Mouse (Mus musculus): ENCODE data around the gene Prdm16. TPM values are rescaled to one million over a fixed set of nuclear protein-coding genes. Genes with fewer than 3 reads are reported as not detected.

The Prdm16 gene
- polyA plus RNA-seq, 1 experiment from 2014 or later, result 43.1 TPM

DNA sequence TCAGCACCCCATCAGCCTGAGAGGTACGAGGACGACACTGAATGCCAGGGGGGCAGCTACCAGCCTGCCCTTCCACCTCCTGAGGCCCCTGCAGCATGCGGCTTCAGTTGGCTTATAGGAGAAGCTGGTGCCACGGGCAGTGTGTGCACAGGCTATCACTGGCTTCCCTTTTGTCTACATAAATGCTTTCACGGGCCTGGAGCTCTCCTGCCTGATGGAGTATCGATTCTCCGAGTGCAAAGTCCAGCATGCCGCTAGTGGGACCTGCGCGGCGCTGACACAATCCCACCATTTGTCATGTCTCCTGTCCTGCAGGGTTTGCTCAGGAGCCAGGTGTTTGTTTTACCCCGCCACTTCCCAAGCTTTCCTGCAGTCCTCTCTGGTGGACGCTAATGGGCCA lies 44.1 kb downstream of the Prdm16 start:
- Histone ChIP-seq H3K4me1 (peaks cover 100% of the 10 kb centered on the region), H3K9me3 (no peaks in the 10 kb centered on the region), H3K4me3 (no peak overlapping the region), H3K27me3 (ENCODE audit: poor library complexity, severe bottlenecking) (peaks cover 70% of the 10 kb centered on the region), H3K36me3 (replicated peaks) (no peaks in the 10 kb centered on the region), H3K27ac (peak overlapping the region; percentile 88)
- 75% methylated on average over 13 of the region's 13 CpGs for WGBS
- no peak for DNase-seq (ENCODE audit: extremely low spot score, low spot score)

DNA sequence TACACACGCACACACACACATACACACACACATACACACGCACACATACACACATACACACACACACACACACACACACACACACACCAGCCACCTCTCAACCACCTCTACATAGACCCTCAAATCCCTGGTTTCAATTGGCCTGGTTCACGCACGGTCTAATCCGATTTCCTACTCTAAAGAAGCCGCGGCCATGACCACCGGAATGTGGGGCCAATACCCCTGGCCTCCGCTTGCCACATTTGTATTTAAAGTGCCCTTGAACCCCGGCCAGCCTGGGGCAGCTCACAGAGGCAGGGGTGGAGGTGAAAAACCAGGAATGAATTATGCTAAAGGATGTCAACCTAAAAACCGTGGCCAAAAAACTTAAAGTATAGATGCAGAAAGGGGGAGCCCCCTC lies 45.8 kb downstream of the Prdm16 start:
- Histone ChIP-seq H3K27ac (peak overlapping the region; percentile 88), H3K9me3 (no peaks in the 10 kb centered on the region), H3K4me3 (no peak overlapping the region), H3K36me3 (replicated peaks) (no peaks in the 10 kb centered on the region), H3K27me3 (ENCODE audit: poor library complexity, severe bottlenecking) (peaks cover 60% of the 10 kb centered on the region), H3K4me1 (peaks cover 100% of the 10 kb centered on the region)
- 64% methylated on average over 11 of the region's 11 CpGs for WGBS
- no peak for DNase-seq (ENCODE audit: extremely low spot score, low spot score)

DNA sequence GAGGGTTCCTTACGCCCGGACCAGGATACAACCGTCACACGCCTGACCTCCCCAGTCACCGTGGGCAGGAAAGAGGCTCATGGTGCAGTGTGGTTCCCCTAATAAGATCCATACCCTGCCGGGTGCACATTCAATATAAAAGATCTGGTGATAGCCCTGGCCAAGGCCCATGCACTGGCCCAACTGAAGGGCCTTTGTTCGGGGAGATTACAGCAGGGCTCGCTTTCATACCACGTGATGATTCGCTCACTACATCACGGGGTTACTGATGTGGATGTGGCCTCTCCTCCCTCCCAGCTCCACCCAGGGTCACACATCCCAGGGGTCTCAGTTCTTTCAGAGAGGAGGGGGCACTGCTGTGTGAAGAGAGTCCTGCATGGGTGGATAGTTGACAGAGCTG lies 50.3 kb downstream of the Prdm16 start:
- Histone ChIP-seq H3K9me3 (no peaks in the 10 kb centered on the region), H3K4me3 (no peak overlapping the region), H3K36me3 (replicated peaks) (peaks cover 12% of the 10 kb centered on the region; the same call in 1 of the 2 replicates), H3K27me3 (ENCODE audit: poor library complexity, severe bottlenecking) (peaks cover 32% of the 10 kb centered on the region), H3K4me1 (peaks cover 100% of the 10 kb centered on the region), H3K27ac (peak overlapping the region; percentile 86)
- no peak for DNase-seq (ENCODE audit: extremely low spot score, low spot score)
- WGBS, result 64% methylated on average over 11 of the region's 11 CpGs

DNA sequence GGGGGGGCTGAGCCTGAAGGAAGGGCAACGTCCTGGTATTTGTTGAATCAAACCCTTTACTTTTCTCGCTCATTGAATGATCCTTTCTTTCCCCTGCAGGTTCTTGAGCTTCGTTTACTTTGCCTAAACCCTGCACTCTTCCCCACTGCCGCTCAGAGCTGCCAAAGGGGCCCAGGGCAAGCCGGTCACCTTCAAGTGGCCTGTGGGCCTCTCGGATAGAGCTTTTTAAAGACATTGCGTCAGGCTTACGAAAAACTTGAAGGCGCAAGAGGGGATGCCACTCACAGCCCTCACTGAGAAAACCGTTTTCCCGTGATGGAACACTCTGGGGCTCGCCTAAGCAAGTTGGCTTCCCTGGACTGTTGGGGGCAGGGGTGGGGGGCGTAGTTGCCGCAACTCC lies 50.9 kb downstream of the Prdm16 start:
- Histone ChIP-seq H3K27ac (peak overlapping the region; percentile 86), H3K27me3 (ENCODE audit: poor library complexity, severe bottlenecking) (peaks cover 36% of the 10 kb centered on the region)
- whole genome bisulfite sequencing, result 51% methylated on average over 14 of the region's 14 CpGs

DNA sequence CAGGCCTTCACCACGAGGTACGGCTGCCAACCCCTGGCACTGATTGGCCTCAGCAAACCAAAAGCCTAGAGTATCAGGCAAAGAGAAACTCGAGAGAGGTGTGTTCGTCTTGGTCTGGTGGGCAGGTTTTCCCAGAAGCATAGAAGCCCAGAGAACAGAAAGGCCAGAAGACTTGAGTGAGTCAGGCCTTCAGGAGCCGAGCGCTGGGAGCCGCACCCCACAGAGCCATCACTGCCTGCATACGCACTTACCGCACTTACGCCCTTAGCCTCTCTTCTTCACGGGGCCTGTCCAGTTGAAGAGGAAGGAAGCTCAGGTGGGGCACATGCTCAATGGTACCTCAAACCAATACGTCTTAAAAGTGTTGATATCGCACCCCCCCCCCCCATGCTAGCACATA lies 53.0 kb downstream of the Prdm16 start:
- H3K9me3 ChIP-seq, result no peaks in the 10 kb centered on the region
- peaks cover 50% of the 10 kb centered on the region for H3K27me3 ChIP-seq (ENCODE audit: poor library complexity, severe bottlenecking)
- H3K4me1 ChIP-seq, result peaks cover 100% of the 10 kb centered on the region
- H3K27ac ChIP-seq, result peak overlapping the region; percentile 86
- H3K36me3 ChIP-seq (replicated peaks), result peaks cover 17% of the 10 kb centered on the region; the same call in 1 of the 2 replicates
- no peak for DNase-seq (ENCODE audit: extremely low spot score, low spot score)
- WGBS, result 87% methylated on average over 13 of the region's 13 CpGs
- H3K4me3 ChIP-seq, result no peak overlapping the region

More for the DNA sequence above, 50.9 kb downstream of the Prdm16 start:
- Histone ChIP-seq H3K4me1 (peaks cover 100% of the 10 kb centered on the region), H3K4me3 (no peak overlapping the region), H3K9me3 (no peaks in the 10 kb centered on the region), H3K36me3 (replicated peaks) (peaks cover 16% of the 10 kb centered on the region; the same call in 1 of the 2 replicates)
- DNase-seq (ENCODE audit: extremely low spot score, low spot score), result no peak

DNA sequence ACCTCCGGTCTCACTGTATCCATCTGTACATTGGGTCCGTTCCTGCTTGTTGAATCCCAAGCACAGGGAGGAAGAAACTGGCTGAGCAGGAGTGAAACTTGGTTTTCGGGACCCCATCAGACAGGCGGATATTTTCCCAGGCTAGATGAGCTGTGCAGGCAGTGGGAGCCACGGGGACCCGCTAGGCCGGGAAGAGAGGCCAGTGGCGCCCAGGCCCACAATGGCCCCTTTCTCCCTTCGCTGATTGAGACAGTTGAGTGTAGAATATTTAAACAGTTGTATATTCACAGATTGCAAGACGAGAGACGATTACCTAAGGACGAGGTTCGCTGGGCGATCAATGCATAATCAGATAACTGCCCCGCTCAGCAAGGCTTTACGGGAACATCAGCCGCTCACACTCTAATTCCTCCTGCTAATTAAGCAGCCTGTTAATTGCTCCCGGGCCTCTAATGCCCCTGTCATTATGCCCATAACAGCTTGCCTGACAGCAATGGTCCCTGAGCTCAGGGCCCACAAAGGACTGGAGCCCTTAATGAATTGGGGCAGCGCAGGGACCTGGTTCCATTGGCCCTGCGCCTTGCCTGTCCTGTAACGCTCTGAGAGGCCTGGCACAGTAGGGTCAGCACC lies 54.0 kb downstream of the Prdm16 start:
- no peak for DNase-seq (ENCODE audit: extremely low spot score, low spot score)
- no peaks in the 10 kb centered on the region for H3K9me3 ChIP-seq
- no peak overlapping the region for H3K4me3 ChIP-seq
- H3K4me1 ChIP-seq, result peaks cover 99% of the 10 kb centered on the region
- WGBS, result 60% methylated on average over 21 of the region's 21 CpGs
- H3K27me3 ChIP-seq (ENCODE audit: poor library complexity, severe bottlenecking), result peaks cover 47% of the 10 kb centered on the region
- peaks cover 17% of the 10 kb centered on the region; the same call in 1 of the 2 replicates for H3K36me3 ChIP-seq (replicated peaks)
- peak overlapping the region; percentile 86 for H3K27ac ChIP-seq

DNA sequence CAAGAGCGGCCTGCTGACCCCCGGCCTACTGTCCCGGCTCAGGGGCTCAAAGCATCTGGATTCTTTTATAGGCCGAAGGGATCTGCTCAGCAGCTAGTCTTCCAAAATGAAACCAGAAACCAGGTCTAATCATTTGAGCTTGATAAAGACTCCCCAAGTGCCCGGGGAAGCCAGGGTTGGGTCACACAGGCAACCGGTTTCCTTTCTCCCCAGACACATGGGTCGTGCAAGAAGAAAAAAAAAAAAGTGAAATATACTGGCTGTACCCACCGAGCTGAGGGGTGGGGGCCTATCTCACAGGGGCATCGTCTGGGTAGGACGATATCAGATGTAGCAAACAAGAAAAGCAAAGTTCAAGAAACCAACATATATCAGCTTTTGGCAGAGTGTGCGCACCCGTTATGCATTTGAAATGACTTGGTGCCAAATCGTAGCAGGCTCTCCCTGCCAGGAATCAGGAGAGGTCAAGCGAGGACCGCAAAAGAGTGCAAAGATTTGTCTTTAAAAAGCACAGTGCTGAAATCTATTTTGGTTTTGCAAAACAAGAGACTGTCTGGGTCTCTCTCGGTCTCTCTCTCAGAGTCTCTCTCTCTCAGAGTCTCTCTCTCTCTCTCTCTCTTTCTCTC lies 55.3 kb downstream of the Prdm16 start:
- no peak for DNase-seq (ENCODE audit: extremely low spot score, low spot score)
- H3K4me1 ChIP-seq, result peaks cover 93% of the 10 kb centered on the region
- peaks cover 55% of the 10 kb centered on the region for H3K27me3 ChIP-seq (ENCODE audit: poor library complexity, severe bottlenecking)
- H3K36me3 ChIP-seq (replicated peaks), result peaks cover 17% of the 10 kb centered on the region; the same call in 1 of the 2 replicates
- peak overlapping the region; percentile 86 for H3K27ac ChIP-seq
- H3K9me3 ChIP-seq, result no peaks in the 10 kb centered on the region
- H3K4me3 ChIP-seq, result no peak overlapping the region
- WGBS, result 76% methylated on average over 16 of the region's 16 CpGs

DNA sequence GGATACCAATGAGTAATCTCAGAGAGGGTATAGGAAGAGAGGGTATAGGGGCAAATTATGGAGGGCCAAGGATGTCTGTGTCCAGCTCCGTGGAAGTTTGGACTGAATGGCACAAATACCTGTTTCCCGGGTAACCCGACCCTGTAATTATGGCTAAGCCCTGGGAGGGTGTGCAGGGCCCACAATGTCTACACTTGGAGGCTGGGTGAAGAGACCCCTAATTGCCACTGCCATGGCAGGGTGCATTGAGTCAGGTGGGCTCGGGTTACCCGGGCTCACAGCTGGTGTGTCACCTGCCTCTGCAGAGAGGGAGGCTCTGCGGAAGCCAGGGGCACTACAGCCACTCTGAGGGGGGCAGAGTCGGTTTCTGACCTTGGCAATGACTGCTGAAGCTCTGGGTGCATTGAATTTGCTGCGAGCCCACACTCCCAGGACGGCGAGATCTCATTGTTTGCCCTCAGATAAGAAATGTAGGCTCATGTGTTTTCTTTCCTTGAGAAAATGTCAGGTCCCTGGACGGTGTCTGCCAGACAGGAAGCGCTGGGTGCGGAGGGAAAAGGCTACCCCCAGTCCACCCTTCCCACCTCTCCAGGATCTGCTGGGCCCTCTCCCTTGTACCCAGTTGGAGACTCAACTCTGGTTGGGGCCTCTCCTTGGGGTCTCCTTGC lies 62.3 kb downstream of the Prdm16 start:
- H3K36me3 ChIP-seq (replicated peaks), result peaks cover 20% of the 10 kb centered on the region; the same call in 1 of the 2 replicates
- H3K9me3 ChIP-seq, result no peaks in the 10 kb centered on the region
- peaks cover 68% of the 10 kb centered on the region for H3K27me3 ChIP-seq (ENCODE audit: poor library complexity, severe bottlenecking)
- WGBS, result 67% methylated on average over 13 of the region's 13 CpGs
- no peak overlapping the region for H3K4me3 ChIP-seq
- no peak for DNase-seq (ENCODE audit: extremely low spot score, low spot score)
- H3K27ac ChIP-seq, result peak overlapping the region; percentile 74
- H3K4me1 ChIP-seq, result peaks cover 93% of the 10 kb centered on the region

DNA sequence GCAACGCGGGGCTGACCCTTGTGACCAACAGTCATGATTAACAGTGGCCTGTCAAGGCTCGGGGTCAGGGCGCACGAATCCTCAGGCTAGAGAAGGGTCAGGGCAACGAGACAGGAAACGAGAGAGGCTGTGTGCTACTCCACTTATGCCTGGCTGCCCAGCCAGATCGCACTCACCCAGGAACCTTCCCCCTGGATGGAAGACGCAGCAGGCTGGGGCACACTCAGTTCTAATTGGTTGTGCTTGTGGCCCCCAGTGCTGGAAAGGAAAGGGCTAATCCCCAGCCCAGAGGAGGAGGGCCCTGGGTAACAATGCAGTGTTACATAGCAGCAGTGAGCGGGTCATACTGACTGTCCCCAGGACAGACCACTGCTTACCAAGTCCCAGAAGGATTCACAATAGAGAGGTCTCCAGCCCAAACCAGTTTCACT lies 66.2 kb downstream of the Prdm16 start:
- peaks cover 20% of the 10 kb centered on the region; the same call in 1 of the 2 replicates for H3K36me3 ChIP-seq (replicated peaks)
- peak overlapping the region; percentile 1; the same call in 1 of the 2 replicates for H3K4me3 ChIP-seq
- H3K4me1 ChIP-seq, result peaks cover 99% of the 10 kb centered on the region
- H3K27ac ChIP-seq, result peak overlapping the region; percentile 80
- no peaks in the 10 kb centered on the region for H3K9me3 ChIP-seq
- H3K27me3 ChIP-seq (ENCODE audit: poor library complexity, severe bottlenecking), result peaks cover 53% of the 10 kb centered on the region
- WGBS, result 5% methylated on average over 10 of the region's 10 CpGs
- DNase-seq (ENCODE audit: extremely low spot score, low spot score), result no peak

DNA sequence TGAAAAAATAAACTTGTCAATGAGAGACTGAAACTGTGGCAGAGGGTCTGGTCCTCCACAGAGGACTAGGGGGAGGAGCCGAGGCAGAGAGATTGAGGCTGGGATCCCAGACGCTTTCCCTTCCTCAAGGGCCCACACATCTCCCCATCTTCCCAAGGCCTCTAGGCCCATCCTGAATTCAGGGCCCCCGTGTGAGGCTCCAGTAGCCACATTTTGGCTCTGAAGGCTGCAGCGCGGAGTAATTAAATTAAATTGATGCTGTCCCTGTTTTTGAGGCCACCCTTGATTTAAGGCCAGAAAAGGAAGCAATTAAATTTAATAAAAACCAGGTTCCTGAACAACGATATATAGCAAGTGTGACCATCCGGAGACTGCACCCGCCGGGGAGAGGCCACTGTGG lies 66.8 kb downstream of the Prdm16 start:
- Histone ChIP-seq H3K36me3 (replicated peaks) (peaks cover 22% of the 10 kb centered on the region), H3K9me3 (no peaks in the 10 kb centered on the region), H3K4me1 (peaks cover 97% of the 10 kb centered on the region), H3K4me3 (no peak overlapping the region), H3K27ac (peak overlapping the region; percentile 80), H3K27me3 (ENCODE audit: poor library complexity, severe bottlenecking) (peaks cover 55% of the 10 kb centered on the region)
- DNase-seq (ENCODE audit: extremely low spot score, low spot score), result no peak
- 52% methylated on average over 9 of the region's 9 CpGs for WGBS

DNA sequence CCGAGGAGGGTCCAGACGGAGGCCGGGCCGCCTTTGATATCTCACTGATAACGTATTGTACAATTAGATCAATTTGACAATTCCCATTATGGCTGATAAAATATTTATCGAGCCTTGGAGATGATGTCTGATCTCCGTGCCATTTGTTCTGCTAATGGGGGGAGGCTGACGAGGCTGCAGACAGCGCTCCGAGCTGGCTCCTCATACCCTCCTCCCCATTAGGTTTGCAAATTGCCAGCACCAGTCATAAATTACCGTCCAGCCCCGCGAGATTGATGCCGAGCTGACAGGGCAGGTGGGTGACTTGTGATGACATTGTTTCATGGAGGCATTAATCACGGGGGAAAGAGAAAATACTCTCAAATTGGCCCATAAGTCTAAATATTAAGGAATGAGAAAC lies 67.9 kb downstream of the Prdm16 start:
- no peaks in the 10 kb centered on the region for H3K9me3 ChIP-seq
- H3K4me1 ChIP-seq, result peaks cover 97% of the 10 kb centered on the region
- whole genome bisulfite sequencing, result 75% methylated on average over 15 of the region's 15 CpGs
- peaks cover 49% of the 10 kb centered on the region for H3K27me3 ChIP-seq (ENCODE audit: poor library complexity, severe bottlenecking)
- no peak for DNase-seq (ENCODE audit: extremely low spot score, low spot score)
- no peak overlapping the region for H3K4me3 ChIP-seq
- H3K36me3 ChIP-seq (replicated peaks), result peaks cover 21% of the 10 kb centered on the region
- no peak overlapping the region for H3K27ac ChIP-seq

DNA sequence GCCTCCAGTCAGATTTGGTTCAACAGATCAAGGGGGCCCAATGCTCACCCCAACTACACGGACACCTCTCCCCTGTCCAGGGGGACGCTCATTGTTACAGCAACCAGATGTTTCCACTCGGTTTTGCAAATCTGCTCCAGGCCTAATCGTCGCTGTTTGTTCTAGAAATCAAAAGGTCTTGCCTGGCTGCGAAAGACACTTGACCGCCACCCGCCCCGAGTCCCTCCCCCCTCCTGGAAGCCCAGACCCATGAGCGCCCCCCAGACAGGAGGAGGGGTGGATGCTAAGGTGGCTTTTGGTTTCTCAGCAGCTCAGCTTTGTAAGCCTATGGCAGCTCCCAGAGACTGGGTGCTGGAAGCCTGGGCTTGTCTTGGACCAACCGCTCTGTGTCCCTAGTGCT lies 68.7 kb downstream of the Prdm16 start:
- WGBS, result 38% methylated on average over 11 of the region's 11 CpGs
- H3K36me3 ChIP-seq (replicated peaks), result peaks cover 21% of the 10 kb centered on the region
- H3K4me3 ChIP-seq, result no peak overlapping the region
- no peaks in the 10 kb centered on the region for H3K9me3 ChIP-seq
- H3K27me3 ChIP-seq (ENCODE audit: poor library complexity, severe bottlenecking), result peaks cover 49% of the 10 kb centered on the region
- peak overlapping the region; percentile 65 for H3K27ac ChIP-seq
- no peak for DNase-seq (ENCODE audit: extremely low spot score, low spot score)
- peaks cover 97% of the 10 kb centered on the region for H3K4me1 ChIP-seq

DNA sequence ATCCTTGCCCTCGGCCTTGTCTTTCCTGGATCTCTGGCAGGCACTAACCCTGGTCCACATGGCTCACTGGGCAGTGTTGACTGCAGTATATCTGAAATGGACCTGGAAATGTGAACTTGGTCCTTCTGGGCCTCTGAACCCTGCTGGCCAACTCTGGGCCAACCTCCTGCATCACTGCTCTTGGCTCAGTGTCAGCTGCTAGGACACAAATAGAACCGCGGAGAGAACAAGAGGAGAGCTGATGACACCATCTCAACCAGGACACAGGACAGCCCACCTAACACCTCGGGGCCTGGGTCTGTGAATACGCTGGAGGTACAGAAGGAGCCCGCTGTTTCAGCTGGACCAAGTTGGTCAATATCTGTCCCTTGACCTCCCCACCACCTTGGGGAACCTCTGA lies 73.5 kb downstream of the Prdm16 start:
- DNase-seq (ENCODE audit: extremely low spot score, low spot score), result no peak
- H3K36me3 ChIP-seq (replicated peaks), result peaks cover 13% of the 10 kb centered on the region
- H3K4me1 ChIP-seq, result peaks cover 78% of the 10 kb centered on the region
- 96% methylated on average over 6 of the region's 6 CpGs for WGBS
- H3K9me3 ChIP-seq, result no peaks in the 10 kb centered on the region
- H3K27me3 ChIP-seq (ENCODE audit: poor library complexity, severe bottlenecking), result peaks cover 75% of the 10 kb centered on the region
- H3K4me3 ChIP-seq, result no peak overlapping the region
- H3K27ac ChIP-seq, result no peak overlapping the region

All from forebrain, embryonic 10.5 days (tissue).